Mouse (Mus musculus) heart, embryonic 15.5 days (tissue): ENCODE results near the gene Dagla. TPM values are rescaled to one million over a fixed set of nuclear protein-coding genes. Genes with fewer than 3 reads are reported as not detected.

Experiments used
- polyA plus RNA-seq: library from polyadenylated mRNA; unstranded; fragments of >200 nt; fragmentation: Nextera tagmentation; extraction: Ambion mirVana; gene quantifications from 2 replicates; pipeline ENCODE4 v1.2.1, GENCODE M21; 2015

Dagla gene
- polyA plus RNA-seq, 1 experiment from 2014 or later, result 0.88 TPM

Other genes with a start within 250 kb of the Dagla start
- gene Fads2, start 203.1 kb downstream of the Dagla start, polyA plus RNA-seq, result 29.3 and 48.4 TPM in 2 replicates
- 39.4 and 52.1 TPM in 2 replicates for gene Fads1, start 122.0 kb downstream of the Dagla start, polyA plus RNA-seq
- gene Tmem258, start 100.9 kb downstream of the Dagla start, polyA plus RNA-seq, result 351 and 380 TPM in 2 replicates
- gene Fen1, start 100.7 kb downstream of the Dagla start, polyA plus RNA-seq, result 39.9 and 53.3 TPM in 2 replicates
- gene Myrf, start 64.1 kb downstream of the Dagla start, polyA plus RNA-seq, result 4.8 and 7.8 TPM in 2 replicates
- 0.48 and 0.94 TPM in 2 replicates for gene Syt7, start 84.2 kb upstream of the Dagla start, polyA plus RNA-seq
- gene Lrrc10b, start 152.6 kb upstream of the Dagla start, polyA plus RNA-seq, result 0.13 and 0.23 TPM in 2 replicates
- gene Ppp1r32, start 178.1 kb upstream of the Dagla start, polyA plus RNA-seq, result 0.13 TPM in 1 of 2 replicates, not detected in the other
- gene Cpsf7, start 220.4 kb upstream of the Dagla start, polyA plus RNA-seq, result 23.4 and 30.4 TPM in 2 replicates
- gene Sdhaf2, start 221.3 kb upstream of the Dagla start, polyA plus RNA-seq, result 45.2 and 49.4 TPM in 2 replicates